Mouse (Mus musculus): ENCODE data around the gene Kcnab3.

Kcnab3 gene

DNA sequence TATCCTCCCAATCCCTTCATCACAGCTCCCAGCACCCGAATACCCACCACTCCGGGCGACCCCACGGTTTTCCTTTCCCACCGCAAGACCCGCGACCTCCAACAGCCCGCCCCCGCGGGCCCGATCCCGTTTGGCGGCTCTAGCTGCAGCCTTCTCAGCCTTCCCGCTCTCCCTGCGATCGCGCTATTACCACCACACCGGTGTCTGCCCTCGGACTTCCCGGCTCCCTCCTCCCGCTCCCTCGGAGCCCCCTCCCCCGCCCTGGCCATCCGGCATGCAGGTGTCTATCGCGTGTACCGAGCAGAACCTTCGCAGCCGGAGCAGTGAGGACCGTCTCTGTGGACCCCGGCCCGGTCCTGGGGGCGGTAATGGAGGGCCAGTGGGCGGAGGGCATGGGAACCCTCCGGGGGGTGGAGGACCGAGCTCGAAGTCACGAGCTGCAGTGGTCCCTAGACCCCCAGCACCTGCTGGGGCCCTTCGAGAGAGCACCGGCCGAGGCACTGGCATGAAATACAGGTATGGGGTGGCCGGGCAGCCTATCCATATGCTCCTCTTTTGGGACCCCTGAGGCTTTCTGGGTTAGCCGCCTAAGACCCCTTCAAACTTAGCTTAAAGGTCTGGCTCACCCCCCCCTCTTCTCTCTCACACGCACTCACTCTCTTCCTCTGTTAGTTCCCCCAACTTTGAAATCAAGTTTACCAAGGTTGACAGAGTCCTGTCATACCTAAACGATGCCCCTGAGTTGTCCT, 524 bp downstream of the Kcnab3 start:
- Histone ChIP-seq H3K4me1 (replicated peaks; ENCODE audit: low read depth, low read length) (peaks cover 64% of the 10 kb centered on the region), H3K27me3 (ENCODE audit: insufficient read depth, low read length) (peaks cover 54% of the 10 kb centered on the region), H3K4me3 (replicated peaks; ENCODE audit: low read length) (peak overlapping the region; percentile 85), H3K36me3 (ENCODE audit: insufficient read depth, low read length) (peaks cover 6% of the 10 kb centered on the region), H3K9me3 (ENCODE audit: low read length) (no peaks in the 10 kb centered on the region)
- TF ChIP-seq CTCF (conservative IDR thresholded peaks at IDR 0.05; ENCODE audit: low read length) (no peak), POU5F1 (IDR thresholded peaks at IDR 0.05; ENCODE audit: borderline replicate concordance, low read length) (no peak), NANOG (IDR thresholded peaks at IDR 0.05; ENCODE audit: borderline replicate concordance, low read length) (no peak)

DNA sequence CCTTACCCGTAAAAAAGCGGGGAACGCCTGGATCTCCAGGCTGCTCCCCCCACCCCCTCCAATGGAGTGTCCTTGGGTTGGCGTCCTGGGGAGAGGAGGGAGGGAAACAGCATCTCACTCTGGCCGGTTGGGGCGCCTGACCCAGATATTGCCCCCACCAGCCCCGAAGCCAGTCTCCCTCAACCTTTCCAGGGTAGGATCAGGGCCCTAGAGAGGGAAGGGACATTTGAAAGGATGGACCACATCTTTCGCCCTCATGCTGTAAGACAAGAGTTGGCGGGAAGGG, 1.0 kb downstream of the Kcnab3 start:
- Histone ChIP-seq H3K9me3 (ENCODE audit: low read length) (no peaks in the 10 kb centered on the region), H3K4me1 (replicated peaks; ENCODE audit: low read depth, low read length) (peaks cover 65% of the 10 kb centered on the region), H3K4me3 (replicated peaks; ENCODE audit: low read length) (peak overlapping the region; percentile 85), H3K36me3 (ENCODE audit: insufficient read depth, low read length) (peaks cover under 1% of the 10 kb centered on the region), H3K27me3 (ENCODE audit: insufficient read depth, low read length) (peaks cover 60% of the 10 kb centered on the region)
- TF ChIP-seq POU5F1 (IDR thresholded peaks at IDR 0.05; ENCODE audit: borderline replicate concordance, low read length), result no peak
- no peak for TF ChIP-seq NANOG (IDR thresholded peaks at IDR 0.05; ENCODE audit: borderline replicate concordance, low read length)

DNA sequence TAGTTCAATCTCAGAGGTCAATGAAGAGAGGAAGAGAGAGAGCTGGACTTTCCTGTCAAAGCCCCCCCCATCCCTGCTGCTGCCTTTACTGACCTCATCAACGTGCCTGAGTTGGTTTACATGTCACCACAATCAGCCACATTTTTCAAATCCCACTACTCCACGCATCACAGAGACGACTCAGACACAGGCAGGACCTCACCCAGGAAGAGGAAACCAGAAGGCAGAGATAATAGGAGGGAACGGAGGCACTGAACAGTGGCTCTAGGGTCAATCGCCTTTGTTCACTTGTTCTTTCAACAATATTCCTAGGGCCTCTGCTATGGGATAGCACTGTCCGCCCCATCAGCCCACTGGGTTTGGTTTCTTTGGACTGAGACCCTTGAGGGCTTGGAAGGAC, 1.6 kb downstream of the Kcnab3 start:
- Histone ChIP-seq H3K4me3 (replicated peaks; ENCODE audit: low read length) (no peak overlapping the region), H3K9me3 (ENCODE audit: low read length) (no peaks in the 10 kb centered on the region), H3K36me3 (ENCODE audit: insufficient read depth, low read length) (no peaks in the 10 kb centered on the region), H3K27me3 (ENCODE audit: insufficient read depth, low read length) (peaks cover 65% of the 10 kb centered on the region), H3K4me1 (replicated peaks; ENCODE audit: low read depth, low read length) (peaks cover 65% of the 10 kb centered on the region)
- TF ChIP-seq POU5F1 (IDR thresholded peaks at IDR 0.05; ENCODE audit: borderline replicate concordance, low read length) (no peak), CTCF (conservative IDR thresholded peaks at IDR 0.05; ENCODE audit: low read length) (no peak), NANOG (IDR thresholded peaks at IDR 0.05; ENCODE audit: borderline replicate concordance, low read length) (no peak)

DNA sequence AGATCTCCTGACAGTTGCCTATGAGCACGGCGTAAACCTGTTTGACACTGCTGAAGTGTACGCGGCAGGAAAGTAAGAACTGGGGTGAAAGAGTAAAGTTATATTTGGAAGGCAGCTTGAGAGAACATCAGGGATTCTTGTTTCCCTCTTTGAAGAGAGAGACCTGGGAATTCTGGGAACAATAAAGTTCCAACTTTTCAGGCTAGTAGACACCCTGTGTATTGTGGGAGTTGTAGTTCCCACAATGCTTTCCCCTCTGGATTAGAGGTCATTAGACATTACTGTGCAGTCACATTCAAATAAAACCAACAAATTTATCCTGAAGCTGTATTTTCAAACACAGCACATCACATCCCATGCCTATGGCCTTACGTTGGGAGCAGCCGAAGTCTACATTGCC, 2.5 kb downstream of the Kcnab3 start:
- Histone ChIP-seq H3K4me1 (replicated peaks; ENCODE audit: low read depth, low read length) (peaks cover 65% of the 10 kb centered on the region), H3K4me3 (replicated peaks; ENCODE audit: low read length) (no peak overlapping the region), H3K36me3 (ENCODE audit: insufficient read depth, low read length) (no peaks in the 10 kb centered on the region), H3K9me3 (ENCODE audit: low read length) (no peaks in the 10 kb centered on the region), H3K27me3 (ENCODE audit: insufficient read depth, low read length) (peaks cover 74% of the 10 kb centered on the region)
- TF ChIP-seq CTCF (conservative IDR thresholded peaks at IDR 0.05; ENCODE audit: low read length) (no peak), POU5F1 (IDR thresholded peaks at IDR 0.05; ENCODE audit: borderline replicate concordance, low read length) (no peak), NANOG (IDR thresholded peaks at IDR 0.05; ENCODE audit: borderline replicate concordance, low read length) (no peak)

DNA sequence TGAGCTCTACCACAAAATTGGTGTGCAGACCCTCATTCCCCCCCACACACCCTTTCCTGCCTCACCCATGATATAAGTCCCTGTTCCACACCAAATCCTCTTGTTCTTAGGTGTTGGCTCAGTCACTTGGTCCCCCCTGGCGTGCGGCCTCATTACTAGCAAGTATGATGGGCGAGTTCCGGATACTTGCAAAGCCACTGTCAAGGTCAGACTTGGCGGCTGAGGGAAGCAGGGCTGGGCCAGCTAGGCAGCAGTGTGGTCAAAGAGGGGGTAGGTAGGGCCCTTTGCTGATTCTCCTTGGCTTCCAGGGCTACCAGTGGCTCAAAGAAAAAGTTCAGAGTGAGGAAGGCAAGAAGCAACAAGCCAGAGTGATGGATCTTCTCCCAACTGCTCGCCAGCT, 5.1 kb downstream of the Kcnab3 start:
- Histone ChIP-seq H3K27me3 (ENCODE audit: insufficient read depth, low read length) (peaks cover 87% of the 10 kb centered on the region), H3K4me3 (replicated peaks; ENCODE audit: low read length) (peak overlapping the region; percentile 65; the same call in 1 of the 2 replicates), H3K36me3 (ENCODE audit: insufficient read depth, low read length) (no peaks in the 10 kb centered on the region), H3K4me1 (replicated peaks; ENCODE audit: low read depth, low read length) (peaks cover 46% of the 10 kb centered on the region), H3K9me3 (ENCODE audit: low read length) (no peaks in the 10 kb centered on the region)
- TF ChIP-seq NANOG (IDR thresholded peaks at IDR 0.05; ENCODE audit: borderline replicate concordance, low read length) (0 out of 2 replicates have a peak, but pooled peaks have one; percentile 22), CTCF (conservative IDR thresholded peaks at IDR 0.05; ENCODE audit: low read length) (no peak)

DNA sequence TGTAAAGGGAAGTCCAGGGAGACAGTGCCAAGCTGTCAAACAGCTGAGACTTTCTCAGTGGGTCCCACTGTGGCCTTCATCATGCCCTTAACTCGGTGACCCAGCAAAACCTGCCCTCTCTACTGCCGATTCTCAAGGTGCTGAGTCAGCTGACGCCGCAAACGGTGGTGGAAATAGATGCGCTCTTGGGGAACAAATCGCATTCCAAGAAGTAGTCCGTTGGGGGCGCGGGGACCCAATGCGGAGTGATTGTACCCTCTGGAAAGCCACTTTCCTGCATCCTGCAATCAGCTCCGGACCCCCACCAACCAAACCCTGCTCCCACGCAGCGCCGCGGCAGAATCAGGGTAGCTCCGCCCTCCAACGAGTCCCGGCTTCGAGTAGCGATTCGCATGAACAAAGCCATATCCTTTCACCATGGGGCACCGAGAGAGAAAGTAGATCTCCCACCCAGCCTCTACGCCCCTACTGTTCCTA, 5.9 kb downstream of the Kcnab3 start:
- no peaks in the 10 kb centered on the region for H3K9me3 ChIP-seq (ENCODE audit: low read length)
- H3K4me1 ChIP-seq (replicated peaks; ENCODE audit: low read depth, low read length), result peaks cover 39% of the 10 kb centered on the region
- H3K36me3 ChIP-seq (ENCODE audit: insufficient read depth, low read length), result no peaks in the 10 kb centered on the region
- H3K4me3 ChIP-seq (replicated peaks; ENCODE audit: low read length), result peak overlapping the region; percentile 65
- TF ChIP-seq NANOG (IDR thresholded peaks at IDR 0.05; ENCODE audit: borderline replicate concordance, low read length), result no peak
- TF ChIP-seq POU5F1 (IDR thresholded peaks at IDR 0.05; ENCODE audit: borderline replicate concordance, low read length), result no peak
- no peak for TF ChIP-seq CTCF (conservative IDR thresholded peaks at IDR 0.05; ENCODE audit: low read length)
- peaks cover 83% of the 10 kb centered on the region for H3K27me3 ChIP-seq (ENCODE audit: insufficient read depth, low read length)

DNA sequence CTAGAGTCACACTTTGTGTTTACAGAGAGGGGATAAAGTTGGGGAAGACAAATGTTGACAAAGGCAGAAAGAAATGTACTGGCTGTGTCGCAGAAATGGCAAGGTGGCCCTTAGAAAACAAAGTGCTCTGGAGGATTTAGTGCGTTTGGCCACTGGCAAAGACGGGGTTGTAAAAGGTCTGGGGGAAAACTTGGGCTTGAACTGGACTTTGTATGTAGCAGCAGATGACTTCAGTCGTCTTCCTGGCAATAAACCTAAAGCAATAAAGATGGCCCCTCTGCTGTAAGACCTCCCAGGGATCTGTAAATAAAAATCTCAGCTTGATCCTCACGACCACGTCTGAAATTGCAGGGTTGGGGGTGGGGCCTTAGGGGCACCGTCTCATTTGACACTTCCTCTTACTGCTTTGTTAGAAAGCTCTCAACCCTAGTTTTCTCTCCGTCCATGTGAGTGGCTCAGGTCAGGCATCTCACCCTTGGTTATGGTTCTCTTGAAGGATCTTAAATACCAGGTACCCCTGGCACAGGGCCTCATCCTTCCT, 6.7 kb downstream of the Kcnab3 start:
- Histone ChIP-seq H3K4me3 (replicated peaks; ENCODE audit: low read length) (no peak overlapping the region; the same call in 1 of the 2 replicates), H3K27me3 (ENCODE audit: insufficient read depth, low read length) (peaks cover 81% of the 10 kb centered on the region), H3K4me1 (replicated peaks; ENCODE audit: low read depth, low read length) (peaks cover 31% of the 10 kb centered on the region), H3K36me3 (ENCODE audit: insufficient read depth, low read length) (no peaks in the 10 kb centered on the region), H3K9me3 (ENCODE audit: low read length) (peaks cover 4% of the 10 kb centered on the region)
- TF ChIP-seq CTCF (conservative IDR thresholded peaks at IDR 0.05; ENCODE audit: low read length), result no peak
- no peak for TF ChIP-seq POU5F1 (IDR thresholded peaks at IDR 0.05; ENCODE audit: borderline replicate concordance, low read length)
- TF ChIP-seq NANOG (IDR thresholded peaks at IDR 0.05; ENCODE audit: borderline replicate concordance, low read length), result no peak

DNA sequence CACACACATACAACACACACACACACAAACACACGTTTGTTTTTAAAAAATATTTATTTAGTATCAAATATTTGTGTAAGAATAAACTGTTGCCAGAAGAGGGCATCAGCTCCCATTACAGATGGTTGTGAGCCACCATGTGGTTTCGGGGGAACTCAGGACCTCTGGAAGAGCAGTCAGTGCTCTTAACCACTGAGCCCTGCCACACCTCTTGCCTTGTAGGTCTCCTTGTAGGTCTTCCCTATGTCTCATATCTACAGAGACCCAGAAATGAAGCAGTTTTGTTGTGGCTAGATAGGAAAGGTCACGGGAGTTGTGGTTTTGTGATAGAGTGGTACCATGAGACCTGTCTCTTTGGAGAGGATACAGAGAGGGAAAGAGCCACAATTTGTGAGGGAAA, 7.9 kb downstream of the Kcnab3 start:
- TF ChIP-seq CTCF (conservative IDR thresholded peaks at IDR 0.05; ENCODE audit: low read length) (no peak), POU5F1 (IDR thresholded peaks at IDR 0.05; ENCODE audit: borderline replicate concordance, low read length) (no peak), NANOG (IDR thresholded peaks at IDR 0.05; ENCODE audit: borderline replicate concordance, low read length) (no peak)
- Histone ChIP-seq H3K27me3 (ENCODE audit: insufficient read depth, low read length) (peaks cover 81% of the 10 kb centered on the region), H3K9me3 (ENCODE audit: low read length) (peaks cover 7% of the 10 kb centered on the region)

More for the DNA sequence above, 7.9 kb downstream of the Kcnab3 start:
- Histone ChIP-seq H3K4me1 (replicated peaks; ENCODE audit: low read depth, low read length) (peaks cover 29% of the 10 kb centered on the region), H3K4me3 (replicated peaks; ENCODE audit: low read length) (no peak overlapping the region), H3K36me3 (ENCODE audit: insufficient read depth, low read length) (no peaks in the 10 kb centered on the region)

Data from E14TG2a.4 (cell line).